Mouse (Mus musculus) testis, postnatal 10 days (tissue): Measurements from ENCODE around the gene Gpt2.
A peak's percentile ranks its signal among the peaks of the same experiment; 100 is the strongest.

Experiments
- DNase-seq: peaks from one replicate; pipeline ENCODE4 v3.0.0; 2021; ENCODE audit warnings: low spot score

Gene Gpt2

DNA sequence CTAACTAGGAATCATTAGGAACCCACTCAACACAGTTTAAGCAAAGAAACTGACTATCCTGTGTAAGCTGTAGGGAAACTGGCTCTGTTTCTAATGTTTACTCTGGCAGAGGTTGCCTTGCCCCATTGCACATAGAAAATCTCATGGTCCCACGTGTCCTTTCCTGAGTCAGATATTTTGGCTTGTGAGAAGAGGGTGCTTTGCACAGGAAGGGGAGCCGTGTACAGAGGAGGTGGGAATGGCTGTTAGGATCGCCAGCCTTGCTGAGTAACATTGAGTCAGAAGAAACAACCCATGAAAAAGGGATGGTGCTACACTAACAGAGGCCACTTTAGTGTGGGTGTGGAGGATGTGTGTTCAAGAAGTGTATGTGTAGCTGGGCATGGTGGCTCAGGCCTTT lies 36.6 kb downstream of the Gpt2 start:
- no peak for DNase-seq

- no peak for DNase-seq
Measured at GRCm38 (mm10) chr8:85530717-85531116, 38.3 kb downstream of the Gpt2 start.

GRCm38 (mm10) chr8:85531471-85531870 lies 39.1 kb downstream of the Gpt2 start:
- DNase-seq, result no peak

DNA sequence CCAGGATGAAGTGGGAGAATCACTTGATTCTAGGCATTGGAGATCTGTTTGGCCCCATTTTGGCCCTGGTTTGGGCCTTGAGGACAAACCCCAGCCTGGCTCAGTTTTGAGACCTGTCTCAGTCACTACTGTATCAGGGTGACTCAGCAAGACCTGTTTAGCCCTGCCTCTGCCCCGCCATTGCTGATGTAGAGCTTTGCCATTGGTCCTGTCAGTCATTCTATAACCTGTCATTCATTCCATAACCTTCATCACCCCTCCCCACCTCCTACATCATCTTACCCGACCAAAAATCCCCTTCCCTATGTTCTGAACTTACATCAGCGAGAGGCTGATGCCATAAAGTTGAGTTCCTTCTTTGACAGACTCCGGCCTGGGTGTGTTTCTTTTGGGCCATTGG lies 40.5 kb downstream of the Gpt2 start:
- DNase-seq, result no peak

- DNase-seq, result no peak
Measured at GRCm38 (mm10) chr8:85533434-85533833, 41.1 kb downstream of the Gpt2 start.

DNA sequence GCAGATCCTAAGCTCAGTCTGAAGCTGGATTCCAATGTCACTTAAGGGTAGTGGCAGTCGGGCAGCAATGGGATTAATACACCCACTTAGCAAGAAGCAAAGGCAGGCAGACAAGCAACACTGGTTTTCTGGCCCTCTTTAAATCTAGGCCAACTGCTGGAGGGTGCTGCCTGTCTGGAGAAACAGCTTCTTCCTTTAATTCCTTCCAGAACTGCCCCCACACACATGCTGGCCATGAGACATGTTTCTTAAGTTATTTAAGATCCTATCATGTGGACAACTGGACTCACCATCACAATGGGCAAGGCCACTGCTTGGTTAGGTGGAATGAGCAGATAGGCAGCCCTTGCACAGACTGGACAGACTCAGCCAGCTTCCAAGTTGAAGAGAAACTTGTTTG lies 41.8 kb downstream of the Gpt2 start:
- DNase-seq, result no peak

DNA sequence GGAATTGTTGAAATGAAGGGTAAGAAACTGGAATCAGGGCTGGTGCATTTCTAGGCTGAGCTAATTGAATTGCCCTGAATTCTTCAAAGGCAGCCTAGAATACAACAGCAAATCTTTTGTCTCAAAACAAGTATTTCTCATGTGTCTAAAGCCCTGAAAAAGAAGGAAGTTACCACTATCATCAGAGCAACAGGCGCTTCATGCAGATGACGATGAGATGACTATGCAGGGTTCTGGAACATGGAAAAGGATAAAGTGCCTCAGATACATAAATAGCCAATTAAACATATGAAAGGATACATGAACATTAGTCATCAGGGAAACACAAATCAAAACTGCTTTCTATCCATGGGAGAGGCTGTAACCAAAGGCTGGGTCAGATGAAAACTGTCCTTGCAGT lies 44.0 kb downstream of the Gpt2 start:
- DNase-seq, result no peak

DNA sequence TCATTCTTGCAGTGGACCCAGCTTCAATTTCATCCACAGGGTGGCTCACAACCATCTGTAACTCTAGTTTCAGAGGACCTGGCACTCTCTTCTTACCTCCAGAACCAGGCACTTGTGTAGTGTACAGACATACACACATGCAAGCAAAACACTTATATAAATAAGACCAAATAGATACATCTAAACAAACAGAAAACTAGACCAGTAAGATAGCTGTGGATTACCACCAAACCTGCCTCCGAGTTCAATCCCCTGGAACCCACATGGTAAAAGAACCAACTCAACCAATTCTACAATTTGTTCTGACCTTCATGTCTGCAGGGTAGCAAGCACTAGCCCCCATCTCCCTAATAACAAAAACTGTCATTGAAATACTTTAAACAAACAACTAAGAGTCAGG lies 59.6 kb downstream of the Gpt2 start:
- no peak for DNase-seq

GRCm38 (mm10) chr8:85554391-85555180 lies 62.2 kb downstream of the Gpt2 start:
- DNase-seq, result no peak

GRCm38 (mm10) chr8:85555181-85556145 lies 63.1 kb downstream of the Gpt2 start, which contains the start of gene Dnaja2:
Dnaja2 (minus strand) TSS chr8:85555344.
- DNase-seq, result peak; percentile 95

- DNase-seq, result no peak
Measured at GRCm38 (mm10) chr8:85556986-85557600, 64.7 kb downstream of the Gpt2 start.

DNA sequence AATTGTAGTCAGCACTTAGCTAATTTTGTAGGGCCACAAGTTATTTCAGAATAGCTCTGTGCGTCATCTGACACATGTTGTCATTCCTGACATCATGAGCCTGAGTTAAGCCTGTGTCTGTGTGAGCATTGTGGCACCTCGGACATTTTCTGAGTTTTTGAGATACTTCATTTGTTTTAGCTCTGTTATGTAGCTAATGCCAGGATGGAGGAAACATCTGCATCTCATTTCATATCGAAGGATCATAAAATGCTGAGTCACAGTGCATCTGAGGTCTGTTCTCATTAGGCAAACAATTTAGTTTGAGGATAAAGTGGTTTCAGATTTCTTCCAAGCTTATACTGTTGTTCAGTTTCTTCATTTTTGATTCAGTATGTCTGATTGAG lies 65.2 kb downstream of the Gpt2 start:
- no peak for DNase-seq

- no peak for DNase-seq
Measured at GRCm38 (mm10) chr8:85559201-85559600, 66.8 kb downstream of the Gpt2 start.

- DNase-seq, result no peak
Measured at GRCm38 (mm10) chr8:85559966-85560365, 67.6 kb downstream of the Gpt2 start.

DNA sequence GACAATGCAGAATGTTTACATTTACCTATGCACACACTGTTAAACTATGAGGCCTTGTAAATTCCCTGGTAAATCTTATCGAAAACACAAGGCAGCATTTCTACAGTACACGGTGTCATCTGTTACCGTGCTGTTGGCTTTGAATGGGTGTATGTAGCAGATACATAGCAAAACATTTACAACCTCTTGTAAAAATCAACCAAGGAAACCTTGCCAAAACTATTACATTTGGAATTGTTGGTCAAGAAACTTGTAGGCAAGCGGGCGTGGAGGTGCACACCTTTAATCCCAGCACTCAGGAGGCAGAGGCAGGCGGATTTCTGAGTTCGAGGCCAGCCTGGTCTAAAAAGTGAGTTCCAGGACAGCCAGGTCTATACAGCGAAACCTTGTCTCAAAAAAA lies 71.0 kb downstream of the Gpt2 start:
- no peak for DNase-seq

DNA sequence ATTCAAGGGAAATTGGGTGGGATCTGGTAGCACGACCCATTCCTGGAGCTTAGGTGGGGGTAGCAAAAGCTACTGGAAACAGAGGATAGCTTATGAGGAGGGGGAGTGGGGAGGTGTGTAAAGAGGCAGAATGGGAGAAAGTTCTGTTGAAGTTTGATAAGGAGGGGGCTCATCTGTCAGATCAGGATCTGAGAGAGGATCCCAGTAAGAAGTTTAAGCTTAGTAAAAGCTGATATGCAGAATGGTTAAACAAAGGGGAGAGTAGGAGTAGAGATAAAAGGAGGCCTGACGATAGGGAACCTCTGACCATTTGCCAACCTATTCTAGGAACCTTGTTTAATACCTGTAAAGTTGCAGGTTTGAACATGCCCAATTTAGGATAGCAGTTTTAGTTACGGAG lies 72.8 kb downstream of the Gpt2 start:
- DNase-seq, result no peak

GRCm38 (mm10) chr8:85567801-85568200 lies 75.4 kb downstream of the Gpt2 start:
- DNase-seq, result no peak

DNA sequence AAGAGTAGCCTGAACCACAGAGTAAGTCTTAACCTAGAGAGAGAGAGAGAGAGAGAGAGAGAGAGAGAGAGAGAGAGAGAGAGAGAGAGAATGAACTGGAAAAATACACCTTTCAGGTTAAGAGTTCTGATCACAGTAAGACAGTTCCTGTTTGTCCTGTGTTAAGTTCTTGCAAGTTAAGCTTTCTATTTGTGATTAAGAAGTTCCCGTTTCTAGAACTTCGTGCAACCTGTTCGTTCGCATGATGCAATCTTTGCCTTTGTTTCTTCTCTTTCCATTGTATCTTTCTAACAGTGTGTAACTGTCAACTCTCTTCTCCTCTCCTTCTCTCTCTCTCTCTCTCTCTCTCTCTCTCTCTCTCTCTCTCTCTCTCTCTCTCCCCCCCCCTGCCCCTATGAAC lies 78.1 kb downstream of the Gpt2 start:
- DNase-seq, result no peak

DNA sequence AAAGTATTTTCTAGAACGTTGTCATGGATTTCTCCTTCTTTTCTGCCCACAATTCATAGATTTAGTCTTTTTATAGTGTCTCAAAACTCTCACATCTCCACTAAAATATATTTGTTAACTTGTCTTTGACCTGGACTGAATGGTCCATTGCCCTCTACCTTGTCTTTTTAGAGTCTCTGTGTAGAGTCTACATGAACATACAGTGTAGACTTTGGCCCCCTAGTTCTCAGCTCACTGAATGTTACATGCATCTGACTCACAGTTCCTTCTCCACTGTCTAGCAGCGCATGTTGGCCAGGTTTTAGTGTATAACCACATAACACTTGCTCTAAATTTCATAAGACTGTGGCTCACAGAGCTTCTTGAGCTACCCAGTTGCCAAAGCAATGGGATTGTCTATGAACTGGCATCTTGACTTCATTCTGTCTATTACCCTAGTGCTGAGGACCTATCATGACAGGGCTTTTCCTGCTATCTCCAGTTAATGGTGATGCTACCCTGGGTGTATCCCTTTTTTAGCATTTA lies 81.7 kb downstream of the Gpt2 start:
- DNase-seq, result no peak
